Mouse (Mus musculus) left cerebral cortex, postnatal 10 days (tissue): ENCODE measurements around the gene Calm1. TPM values are rescaled to one million over a fixed set of nuclear protein-coding genes. Genes with fewer than 3 reads are reported as not detected.

ENCODE experiments used
- DNase-seq, 2 experiments: peaks; one replicate each; pipeline ENCODE4 v3.0.0; 2021 to 2022; ENCODE audit warnings: low spot score in 2 of 2, mixed read lengths in 1 of 2; ENCODE audit errors: extremely low spot score in 1 of 2
- intact Hi-C: fragments of 180-260 bp; cut with DNase I; formaldehyde crosslinking; loops from one replicate; pipeline ENCODE4 v1.15.1; 2025
- total RNA-seq, 2 experiments: library from RNA; stranded (reverse); gene quantifications; 2 replicates each; pipeline ENCODE4 v1.2.3; 2021

Calm1 gene
- total RNA-seq, 2 experiments from 2014 or later, result 2,169 to 2,321 TPM

- intact Hi-C loops, result no loop called here
- peak in 1 of 2 experiments; percentile 51 for DNase-seq
These were observed 45.3 kb downstream of the Calm1 start for GRCm38 (mm10) chr12:100244580-100244979.

DNA sequence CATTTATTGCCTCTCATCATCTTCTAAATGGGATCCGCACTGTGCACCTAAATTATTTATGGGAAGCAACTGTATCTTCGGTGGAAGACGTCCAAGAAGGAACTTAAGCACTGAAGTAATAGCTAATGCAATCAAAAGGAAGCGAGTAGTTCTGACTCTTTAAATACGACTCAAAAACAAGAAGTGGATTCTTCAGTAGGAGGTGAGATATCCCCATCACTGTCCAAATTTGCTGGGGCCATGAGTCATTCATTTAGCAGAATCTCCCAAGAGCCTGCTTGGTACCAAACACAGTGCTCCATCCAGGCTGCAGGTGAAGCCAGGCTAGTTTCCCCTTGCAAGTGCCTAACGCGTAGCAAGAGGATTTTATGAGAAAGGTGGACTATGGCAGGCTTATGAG, 49.9 kb downstream of the Calm1 start:
- no peak for DNase-seq

DNA sequence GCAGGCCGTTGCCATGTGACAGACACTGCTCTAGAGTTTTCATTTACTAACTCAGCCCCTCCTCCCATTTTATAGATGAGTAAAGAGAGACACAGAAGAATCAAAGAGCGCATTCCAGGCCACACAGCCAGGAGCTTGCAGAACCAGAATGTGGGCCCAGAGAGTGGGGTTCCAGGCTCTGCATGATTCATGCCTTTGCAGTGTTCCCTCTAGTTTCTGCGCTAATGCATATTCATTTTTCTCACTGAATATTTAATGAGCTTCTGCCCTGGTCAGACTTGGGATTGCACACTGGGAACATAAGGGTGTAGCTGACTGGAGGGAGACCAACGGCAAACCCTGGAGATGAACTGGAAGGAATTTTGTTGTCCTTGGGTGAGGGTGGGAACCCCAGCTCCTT, 55.2 kb downstream of the Calm1 start:
- no peak for DNase-seq
- intact Hi-C loops, result no loop called here

More for the DNA sequence above, 49.9 kb downstream of the Calm1 start:
- intact Hi-C loops, result no loop called here

DNA sequence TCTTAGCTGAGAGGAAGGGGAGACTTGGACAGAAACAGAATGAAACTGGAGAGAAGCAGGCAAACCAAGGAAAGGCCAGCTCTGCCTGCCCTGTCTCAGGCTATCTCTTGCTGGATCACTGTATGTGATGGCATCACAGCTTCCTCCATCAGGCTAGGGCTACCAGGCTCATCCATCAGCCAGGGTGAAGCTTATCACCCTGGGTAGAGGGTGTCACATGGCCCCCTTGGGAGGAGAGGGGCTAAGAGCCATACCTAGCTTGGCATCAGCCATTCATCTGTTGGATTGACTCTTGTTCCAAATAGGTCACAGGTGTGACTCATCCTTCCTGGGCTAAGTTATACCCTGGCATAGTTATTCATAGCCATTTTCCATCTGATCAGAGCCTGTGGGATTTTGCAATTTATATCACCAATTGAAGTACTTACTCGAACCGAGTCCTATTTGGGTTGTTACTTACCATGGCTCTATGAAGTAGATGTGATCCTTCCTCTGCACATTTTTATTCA, 56.3 kb downstream of the Calm1 start:
- no peak for DNase-seq

GRCm38 (mm10) chr12:100257779-100258178, 58.5 kb downstream of the Calm1 start:
- intact Hi-C loops, result no loop called here
- DNase-seq, result no peak

More for the DNA sequence above, 56.3 kb downstream of the Calm1 start:
- intact Hi-C loops, result no loop called here

Other genes with a start within 250 kb of the Calm1 start
- 1 to 10 TPM; 3.5 to 4.1 TPM for gene Kcnk13, start 234.9 kb upstream of the Calm1 start, total RNA-seq
- gene Psmc1, start 89.3 kb upstream of the Calm1 start, total RNA-seq, result 100 to 1,000 TPM; 192 to 193 TPM
- 10 to 100 TPM; 12.9 to 14.9 TPM for gene Nrde2, start 39.8 kb upstream of the Calm1 start, total RNA-seq